Mouse (Mus musculus): Measurements from ENCODE around the gene Rpl23a. TPM values are rescaled to one million over a fixed set of nuclear protein-coding genes. Genes with fewer than 3 reads are reported as not detected.

Gene Rpl23a
- total RNA-seq, 4 experiments from 2014 or later = 1,361 to 1,741 (median 1,547) TPM

- no peak for DNase-seq
These were observed 17.2 kb downstream of the Rpl23a start for GRCm38 (mm10) chr11:78166161-78166560.

GRCm38 (mm10) chr11:78165761-78166109 lies 17.6 kb downstream of the Rpl23a start:
- DNase-seq = no peak

- DNase-seq = peak; percentile 69
These were observed 18.2 kb downstream of the Rpl23a start, which contains the start of gene Traf4 for GRCm38 (mm10) chr11:78164924-78165760. TSS of gene Traf4 (minus strand) at chr11:78165589.

GRCm38 (mm10) chr11:78164604-78164923 lies 18.8 kb downstream of the Rpl23a start:
- DNase-seq = no peak

DNA sequence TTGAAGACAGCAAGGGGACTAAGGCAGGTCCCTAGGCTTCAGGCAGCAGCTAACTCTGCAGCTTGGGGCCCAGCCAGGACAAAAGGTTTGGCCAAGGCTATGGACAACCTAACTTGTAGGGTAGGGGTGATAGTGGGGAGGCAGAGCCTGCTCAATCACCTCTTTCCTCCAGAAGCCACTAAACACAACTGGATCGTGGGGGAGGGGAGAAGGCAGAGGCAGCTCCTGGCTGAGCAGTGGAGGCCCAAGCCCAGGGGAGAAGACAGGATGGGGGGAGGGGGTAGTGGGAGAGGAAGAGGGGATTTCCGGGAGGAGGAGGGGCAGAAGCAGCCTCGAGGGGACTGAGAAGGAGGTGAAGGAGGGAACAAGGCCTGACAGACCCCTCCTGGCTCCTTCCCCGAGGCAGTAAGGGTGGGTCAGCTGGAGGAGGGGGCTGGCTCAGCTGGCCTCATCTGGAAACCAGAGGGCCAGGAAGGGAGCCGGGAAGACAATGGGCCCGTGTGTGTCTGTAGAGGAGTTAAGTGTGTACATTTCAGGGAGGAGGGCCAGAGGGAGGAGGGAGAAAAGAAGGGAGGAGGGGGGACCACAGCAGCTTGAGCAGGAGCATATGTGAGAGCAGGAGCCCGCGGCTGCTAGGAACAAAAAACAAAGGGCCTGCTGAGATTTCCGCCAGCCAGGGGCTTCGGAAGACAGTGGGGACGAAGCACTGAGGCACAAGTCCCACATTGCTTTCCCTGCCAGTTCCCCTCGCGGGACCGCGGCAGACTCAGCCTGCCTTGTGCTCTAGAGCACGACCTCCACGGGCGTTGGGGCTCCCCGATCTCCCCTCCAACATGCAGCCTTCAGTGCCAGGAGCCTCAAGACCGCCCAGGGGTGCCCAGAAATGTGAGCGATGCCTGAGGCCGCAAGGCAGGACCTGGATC lies 19.4 kb downstream of the Rpl23a start:
- DNase-seq = peak; percentile 77

GRCm38 (mm10) chr11:78163045-78163444 lies 20.3 kb downstream of the Rpl23a start:
- no peak for DNase-seq

DNA sequence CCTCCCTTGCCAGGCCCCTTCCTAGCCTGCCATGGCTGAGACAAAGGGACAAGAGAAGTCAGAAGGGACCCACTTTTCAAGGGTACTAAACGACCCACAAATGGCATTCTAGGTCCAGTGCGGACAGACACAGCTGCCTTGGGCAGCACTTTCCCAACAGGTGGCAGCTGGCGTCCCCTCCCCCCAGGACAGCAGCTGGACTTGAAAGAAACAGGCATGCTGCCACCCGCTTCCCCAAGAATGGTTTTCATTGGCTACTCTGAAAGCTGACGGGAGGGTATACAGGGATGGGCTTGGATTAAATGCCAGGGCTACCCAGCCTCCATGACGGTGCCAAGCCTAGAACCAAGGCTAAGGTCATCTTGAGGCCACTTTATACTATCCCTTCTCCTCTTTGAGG lies 20.9 kb downstream of the Rpl23a start:
- peak; percentile 75 for DNase-seq

GRCm38 (mm10) chr11:78161968-78162367 lies 21.4 kb downstream of the Rpl23a start:
- DNase-seq = no peak

DNA sequence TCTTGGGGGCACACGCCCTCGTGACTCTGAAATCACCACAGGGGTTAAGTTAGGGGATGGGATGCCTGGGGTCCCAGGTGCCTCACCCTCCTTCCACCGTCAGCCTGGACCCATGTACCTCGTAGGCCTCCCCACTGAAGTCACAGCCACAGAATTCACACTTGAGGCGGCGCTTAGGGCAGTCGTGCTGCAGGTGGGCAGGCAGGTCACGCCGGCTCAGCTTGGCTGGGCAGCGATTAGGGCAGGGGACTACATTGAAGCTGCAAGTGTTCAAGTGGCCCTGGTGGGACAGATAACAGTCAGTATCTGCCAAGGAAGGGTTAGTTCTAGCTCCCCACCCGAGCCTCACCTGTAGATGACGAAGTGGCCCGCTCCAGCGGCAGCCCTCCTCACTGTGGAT lies 22.2 kb downstream of the Rpl23a start:
- no peak for DNase-seq

DNA sequence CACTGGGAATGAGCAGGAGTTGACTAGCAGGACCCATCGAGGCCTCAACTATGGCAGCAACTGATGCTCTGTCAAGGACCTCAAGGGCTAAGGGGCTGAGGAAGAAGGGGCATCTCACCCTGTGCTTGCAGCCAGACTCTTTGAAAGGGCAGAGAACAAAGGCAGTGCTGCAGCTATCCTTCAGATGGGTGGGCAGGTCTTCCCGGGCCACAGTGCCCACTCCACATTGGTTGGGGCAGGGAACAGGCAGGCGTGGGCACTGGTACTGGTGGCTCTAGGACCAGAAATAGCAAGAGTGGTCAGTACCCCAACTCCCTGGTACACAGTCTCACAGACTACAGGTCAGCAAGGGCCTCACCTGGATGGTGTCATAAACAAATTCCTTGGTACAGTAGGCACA lies 22.7 kb downstream of the Rpl23a start:
- no peak for DNase-seq

DNA sequence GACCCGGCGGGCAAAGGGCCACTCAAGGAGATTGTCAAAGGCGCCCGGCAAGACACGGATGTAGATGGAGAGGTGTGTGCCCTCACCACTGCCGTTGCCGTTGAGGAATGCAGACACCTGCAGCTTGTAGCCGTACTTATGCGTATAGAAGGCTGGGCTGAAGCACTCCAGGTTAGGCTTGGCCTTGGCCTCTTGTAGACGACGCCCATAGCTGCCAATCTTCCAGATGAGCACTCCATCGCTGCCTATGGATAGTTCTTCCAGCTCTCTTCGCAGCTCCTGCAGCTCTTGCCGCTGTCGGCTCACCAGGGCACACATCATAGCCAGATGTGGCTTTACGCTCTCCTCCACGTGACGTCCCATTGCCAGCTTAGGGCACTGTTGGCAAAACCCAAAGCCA lies 23.2 kb downstream of the Rpl23a start:
- DNase-seq = no peak

DNA sequence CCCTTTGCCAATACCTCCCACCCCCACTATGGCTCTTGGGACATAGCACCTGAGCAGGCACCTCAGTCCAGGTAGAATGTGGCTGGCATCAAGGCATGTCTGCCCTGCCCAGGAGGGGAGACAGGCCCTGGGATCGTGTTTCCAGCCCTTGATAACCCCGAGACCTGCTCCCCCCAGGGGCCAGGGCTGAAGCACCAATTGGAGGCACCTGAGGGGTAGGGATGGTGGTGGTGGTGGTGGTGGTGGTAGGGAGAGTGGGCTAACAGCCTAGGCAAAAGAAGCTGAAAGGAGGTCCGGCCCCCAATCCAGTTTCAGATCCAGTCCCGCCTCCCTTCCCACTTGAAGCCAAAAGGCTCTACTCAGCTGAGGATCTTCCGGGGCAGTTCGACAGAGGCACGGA lies 23.8 kb downstream of the Rpl23a start:
- DNase-seq = no peak

DNA sequence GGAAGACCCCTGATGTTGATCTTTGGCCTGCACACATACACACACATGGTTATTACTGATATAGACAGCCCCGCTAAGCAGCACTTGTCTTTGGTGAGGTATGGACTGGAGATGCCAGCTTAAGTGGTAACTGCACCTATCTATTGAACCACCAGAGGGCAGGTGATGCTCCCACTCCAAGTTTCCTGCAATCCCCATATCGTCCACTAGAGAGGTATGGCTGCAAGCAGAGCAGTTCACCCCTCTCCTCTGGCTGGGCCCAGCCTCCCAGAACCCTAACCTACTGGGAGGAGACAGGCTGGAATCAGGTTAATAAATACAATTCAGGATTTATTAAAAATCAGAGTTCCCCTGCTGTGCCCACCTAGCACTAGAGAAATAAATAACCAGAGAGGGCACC lies 24.3 kb downstream of the Rpl23a start:
- no peak for DNase-seq

GRCm38 (mm10) chr11:78156156-78156699 lies 27.2 kb downstream of the Rpl23a start:
- DNase-seq = no peak

DNA sequence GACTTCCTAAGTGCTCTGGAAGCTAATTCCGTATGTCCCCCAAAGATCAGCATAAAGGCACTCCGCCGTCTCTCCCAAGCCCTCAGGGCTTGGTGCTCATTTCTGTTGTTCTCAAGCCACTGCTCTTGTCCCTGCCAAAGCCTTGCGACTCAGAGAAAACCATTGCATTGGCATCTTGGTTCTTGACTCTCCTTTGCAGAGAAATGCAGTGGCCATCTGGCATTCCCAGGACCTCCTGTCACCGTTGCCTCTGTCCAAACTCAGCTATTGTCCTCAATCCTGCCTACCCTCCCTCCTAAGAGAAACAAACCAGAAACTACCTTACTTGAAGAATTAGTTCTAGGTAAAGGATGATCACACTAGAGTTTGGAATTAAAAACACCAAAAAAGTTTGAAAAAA lies 27.7 kb downstream of the Rpl23a start:
- no peak for DNase-seq

GRCm38 (mm10) chr11:78153778-78154177 lies 29.6 kb downstream of the Rpl23a start:
- no peak for DNase-seq

DNA sequence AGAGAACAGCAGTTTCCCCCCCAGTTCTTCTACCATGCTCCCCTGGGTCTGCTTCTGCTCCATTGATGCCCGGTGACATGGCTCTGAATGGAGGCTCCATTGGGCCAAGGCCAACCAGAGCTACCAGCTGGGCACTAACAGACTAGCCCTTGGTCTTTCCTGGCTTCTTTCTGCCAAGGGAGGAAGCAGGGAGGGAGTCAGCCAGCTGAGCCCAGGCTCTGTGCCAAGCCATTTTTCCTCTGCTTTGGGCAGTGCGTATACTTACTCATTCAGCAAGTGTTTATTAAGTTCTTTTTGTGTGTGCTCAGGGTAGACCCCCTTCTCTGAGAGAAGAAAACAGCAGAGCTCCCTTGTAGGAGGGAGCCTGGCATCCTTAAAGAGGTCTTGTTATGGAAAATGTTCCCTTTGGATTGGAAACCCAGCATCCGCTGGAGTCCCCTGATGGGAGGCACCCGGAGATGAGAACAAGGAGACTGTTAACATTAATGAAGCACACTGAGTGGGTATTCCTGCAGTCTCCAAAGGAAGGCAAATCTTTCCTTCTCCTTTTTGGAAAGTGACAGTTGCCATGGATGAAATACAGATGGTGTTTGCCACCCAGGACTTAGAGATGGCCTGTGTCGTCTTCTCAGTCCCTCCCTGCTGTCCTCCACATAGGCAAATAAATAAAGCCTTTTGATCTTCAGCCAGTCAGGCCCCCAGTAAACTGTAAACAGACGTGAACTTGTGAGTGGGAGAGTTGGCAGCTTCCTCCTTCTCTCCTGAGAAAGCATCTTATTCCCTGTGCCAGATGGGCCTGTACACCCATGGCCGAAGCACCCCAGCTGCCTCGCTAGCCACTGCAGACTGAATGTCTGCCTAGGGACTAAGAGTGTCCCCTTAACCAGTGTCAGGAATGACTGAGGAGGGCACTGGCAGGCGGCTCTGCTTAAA lies 30.8 kb downstream of the Rpl23a start:
- peak; percentile 73 for DNase-seq

- no peak for DNase-seq
These were observed 32.2 kb downstream of the Rpl23a start for GRCm38 (mm10) chr11:78151161-78151560.

DNA sequence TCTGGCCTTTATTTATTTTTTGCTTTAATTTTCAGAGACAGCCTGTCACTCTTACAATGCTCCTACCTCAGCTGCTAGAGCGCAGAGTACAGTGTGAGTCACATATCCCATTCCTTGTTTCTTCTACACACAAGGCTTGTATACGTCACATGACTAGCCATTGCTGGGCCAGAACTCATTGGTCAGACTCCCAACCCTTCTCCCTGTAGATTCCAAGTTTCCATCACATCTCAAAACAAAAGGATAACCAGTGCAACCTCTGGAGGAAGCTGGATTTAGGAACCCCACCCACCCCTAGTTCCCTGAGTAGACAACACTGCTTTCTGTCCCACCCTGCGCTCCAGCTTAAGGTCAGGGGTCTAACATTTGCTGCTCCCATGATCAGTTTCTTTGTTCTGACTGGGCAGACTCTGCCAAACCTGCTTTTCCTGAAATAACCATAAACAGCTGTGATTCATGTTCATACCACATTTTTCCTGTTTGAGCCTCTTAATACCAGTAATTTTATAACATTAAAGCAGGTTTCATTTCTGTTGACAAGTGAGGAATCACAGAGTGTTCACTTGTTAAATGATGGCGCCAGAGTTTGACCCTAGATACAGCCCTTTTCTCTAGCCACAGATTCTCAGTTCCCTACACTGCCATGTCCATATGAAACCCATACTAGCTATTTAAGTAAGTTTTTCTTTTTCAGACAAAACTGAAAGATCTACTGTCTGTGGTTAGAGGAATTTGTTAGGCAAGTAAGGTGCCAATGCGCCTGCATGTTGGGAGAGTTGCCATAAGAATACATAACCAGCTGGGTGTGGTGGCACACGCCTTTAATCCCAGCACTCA lies 36.5 kb downstream of the Rpl23a start:
- DNase-seq = no peak

GRCm38 (mm10) chr11:78146168-78146567 lies 37.2 kb downstream of the Rpl23a start:
- no peak for DNase-seq

GRCm38 (mm10) chr11:78143520-78143919 lies 39.9 kb downstream of the Rpl23a start:
- no peak for DNase-seq
